Mouse (Mus musculus) neural tube, embryonic 14.5 days (tissue): ENCODE data around the gene Cyb5rl. TPM values are rescaled to one million over a fixed set of nuclear protein-coding genes. Genes with fewer than 3 reads are reported as not detected.
A peak's percentile ranks its signal among the peaks of the same experiment; 100 is the strongest.

Source experiments
- ATAC-seq: fragments of 200-750 bp; cut with Nextera tagmentation; 2 replicates; pipeline ENCODE4 v1.8.0; 2017; ENCODE audit warnings: low read depth, mild to moderate bottlenecking, moderate TSS enrichment, moderate library complexity
- H3K27ac ChIP-seq: fragments of 300-500 bp; sonication (generic); 2 replicates; pipeline ENCODE4 v1.5.1; 2014; ENCODE audit warnings: low read depth, mild to moderate bottlenecking, control low read depth, low read length, moderate library complexity, mixed read lengths
- H3K27me3 ChIP-seq: fragments of 300-500 bp; sonication (generic); 2 replicates; pipeline ENCODE4 v1.6.1; 2014; ENCODE audit warnings: low read length; ENCODE audit not compliant: control insufficient read depth, insufficient read depth
- H3K36me3 ChIP-seq: fragments of 300-500 bp; sonication (generic); 2 replicates; pipeline ENCODE4 v1.6.1; 2014; ENCODE audit warnings: low read length, mixed read lengths; ENCODE audit not compliant: control insufficient read depth, insufficient read depth
- H3K4me1 ChIP-seq: fragments of 300-500 bp; sonication (generic); 2 replicates; pipeline ENCODE4 v1.6.1; 2014; ENCODE audit warnings: low read length; ENCODE audit not compliant: control insufficient read depth, insufficient read depth
- H3K4me2 ChIP-seq: fragments of 300-500 bp; sonication (generic); 2 replicates; pipeline ENCODE4 v1.6.1; 2014; ENCODE audit warnings: mild to moderate bottlenecking, low read depth, low read length, control low read depth
- H3K4me3 ChIP-seq: fragments of 300-500 bp; sonication (generic); 2 replicates; pipeline ENCODE4 v1.5.1; 2014; ENCODE audit warnings: low read depth, low read length, control low read depth, mixed read lengths
- H3K9ac ChIP-seq: fragments of 300-500 bp; sonication (generic); replicated peaks from 2 replicates; pipeline ENCODE4 v1.6.1; 2014; ENCODE audit warnings: low read depth, mild to moderate bottlenecking, control low read depth, low read length, mixed read lengths
- H3K9me3 ChIP-seq: fragments of 300-500 bp; sonication (generic); 2 replicates; pipeline ENCODE4 v1.6.1; 2016; ENCODE audit warnings: low read length; ENCODE audit not compliant: control insufficient read depth
- WGBS: fragments of 180-500 bp; shearing (Covaris S2); extraction: QIAGEN DNeasy Blood & Tissue Kit; methylation state at CpG from one replicate; pipeline ENCODE4 v1.1.7; 2014; 5-methylcytosine and 5-hydroxymethylcytosine counted together
- polyA plus RNA-seq: library from polyadenylated mRNA; unstranded; fragments of >200 nt; fragmentation: Nextera tagmentation; extraction: Ambion mirVana; gene quantifications from 2 replicates; pipeline ENCODE4 v1.2.1, GENCODE M21; 2014

Cyb5rl gene
- polyA plus RNA-seq: 2.7 and 4.8 TPM in 2 replicates

- peak within 1 kb of the TSS; percentile 34; the same call in 1 of the 2 replicates for H3K27ac ChIP-seq
Measured at GRCm38 (mm10) chr4:107066252-107067124, at the start of gene Cyb5rl, which contains the start of gene Mrpl37. Cyb5rl (plus strand) TSS chr4:107066988. Mrpl37 (minus strand) TSS chr4:107066868.

GRCm38 (mm10) chr4:107017257-107017656 is 49.5 kb upstream of the Cyb5rl start:
- Histone ChIP-seq H3K4me3 (no peak overlapping the region), H3K36me3 (no peaks in the 10 kb centered on the region), H3K4me1 (peaks cover 64% of the 10 kb centered on the region), H3K9ac (no peak overlapping the region), H3K27me3 (no peaks in the 10 kb centered on the region), H3K4me2 (no peak overlapping the region), H3K9me3 (no peaks in the 10 kb centered on the region), H3K27ac (no peak overlapping the region; the same call in 1 of the 2 replicates)
- no peak for ATAC-seq

More at GRCm38 (mm10) chr4:107066252-107067124, at the start of gene Cyb5rl, which contains the start of gene Mrpl37:
- peak within 1 kb of the TSS; percentile 83 for H3K9ac ChIP-seq
- H3K4me3 ChIP-seq: peak within 1 kb of the TSS; percentile 77
- H3K9me3 ChIP-seq: no peaks in the 10 kb centered on the region
- peak within 1 kb of the TSS; percentile 94 for H3K4me2 ChIP-seq
- H3K27me3 ChIP-seq: no peaks in the 10 kb centered on the region; the same call in 1 of the 2 replicates
- 1% methylated on average over 60 of the region's 60 CpGs for WGBS
- H3K4me1 ChIP-seq: peaks cover 12% of the 10 kb centered on the region
- H3K36me3 ChIP-seq: peaks cover 9% of the 10 kb centered on the region; the same call in 1 of the 2 replicates
- peak; percentile 99 for ATAC-seq

GRCm38 (mm10) chr4:107018521-107018920 is 48.3 kb upstream of the Cyb5rl start:
- no peaks in the 10 kb centered on the region for H3K27me3 ChIP-seq
- no peak overlapping the region for H3K27ac ChIP-seq
- WGBS: 69% methylated on average over 3 of the region's 3 CpGs
- no peak overlapping the region for H3K9ac ChIP-seq
- no peak overlapping the region for H3K4me3 ChIP-seq
- no peaks in the 10 kb centered on the region for H3K9me3 ChIP-seq
- H3K4me2 ChIP-seq: no peak overlapping the region
- H3K36me3 ChIP-seq: no peaks in the 10 kb centered on the region
- no peak for ATAC-seq
- peaks cover 77% of the 10 kb centered on the region for H3K4me1 ChIP-seq

- 0 out of 2 replicates have a peak overlapping the region, but pooled peaks have one; percentile 8 for H3K9ac ChIP-seq
- H3K4me1 ChIP-seq: peaks cover 79% of the 10 kb centered on the region
- no peak overlapping the region for H3K27ac ChIP-seq
- H3K9me3 ChIP-seq: no peaks in the 10 kb centered on the region
- no peak overlapping the region for H3K4me2 ChIP-seq
- ATAC-seq: no peak
- WGBS: 8% methylated on average over 7 of the region's 7 CpGs
- H3K36me3 ChIP-seq: no peaks in the 10 kb centered on the region
- no peak overlapping the region for H3K4me3 ChIP-seq
- H3K27me3 ChIP-seq: no peaks in the 10 kb centered on the region
Measured at GRCm38 (mm10) chr4:107019027-107019426, 47.8 kb upstream of the Cyb5rl start.

GRCm38 (mm10) chr4:107020287-107021000 is 46.3 kb upstream of the Cyb5rl start:
- WGBS: 65% methylated on average over 5 of the region's 5 CpGs
- no peak overlapping the region for H3K27ac ChIP-seq
- no peak overlapping the region for H3K4me2 ChIP-seq
- no peaks in the 10 kb centered on the region for H3K36me3 ChIP-seq
- ATAC-seq: no peak
- no peak overlapping the region for H3K4me3 ChIP-seq
- no peak overlapping the region for H3K9ac ChIP-seq
- H3K27me3 ChIP-seq: no peaks in the 10 kb centered on the region
- H3K9me3 ChIP-seq: no peaks in the 10 kb centered on the region
- H3K4me1 ChIP-seq: peaks cover 79% of the 10 kb centered on the region

GRCm38 (mm10) chr4:107021464-107021863 is 45.3 kb upstream of the Cyb5rl start:
- H3K27me3 ChIP-seq: no peaks in the 10 kb centered on the region
- no peaks in the 10 kb centered on the region for H3K9me3 ChIP-seq
- H3K36me3 ChIP-seq: no peaks in the 10 kb centered on the region
- 70% methylated on average over 3 of the region's 3 CpGs for WGBS
- H3K27ac ChIP-seq: peak overlapping the region; percentile 12; the same call in 1 of the 2 replicates
- H3K4me1 ChIP-seq: peaks cover 72% of the 10 kb centered on the region
- H3K4me2 ChIP-seq: no peak overlapping the region
- no peak overlapping the region for H3K9ac ChIP-seq
- ATAC-seq: no peak
- no peak overlapping the region for H3K4me3 ChIP-seq

GRCm38 (mm10) chr4:107024899-107025298 is 41.9 kb upstream of the Cyb5rl start:
- Histone ChIP-seq H3K27ac (no peak overlapping the region), H3K36me3 (0 out of 2 replicates have a peak, but pooled peaks cover 3% of the 10 kb centered on the region), H3K9me3 (no peaks in the 10 kb centered on the region), H3K9ac (no peak overlapping the region), H3K4me2 (no peak overlapping the region), H3K27me3 (no peaks in the 10 kb centered on the region), H3K4me1 (peaks cover 40% of the 10 kb centered on the region), H3K4me3 (no peak overlapping the region)
- 80% methylated on average over 7 of the region's 7 CpGs for WGBS
- no peak for ATAC-seq

- Histone ChIP-seq H3K4me3 (no peak overlapping the region), H3K9me3 (no peaks in the 10 kb centered on the region), H3K9ac (no peak overlapping the region), H3K4me2 (no peak overlapping the region), H3K36me3 (0 out of 2 replicates have a peak, but pooled peaks cover 3% of the 10 kb centered on the region), H3K27me3 (no peaks in the 10 kb centered on the region), H3K27ac (no peak overlapping the region), H3K4me1 (peaks cover 37% of the 10 kb centered on the region)
- WGBS: 50% methylated on average over 5 of the region's 5 CpGs
- no peak for ATAC-seq
Measured at GRCm38 (mm10) chr4:107025369-107025768, 41.4 kb upstream of the Cyb5rl start.
